Mouse (Mus musculus) left cerebral cortex, postnatal 4 days (tissue): ENCODE measurements around the gene Apof. TPM values are rescaled to one million over a fixed set of nuclear protein-coding genes. Genes with fewer than 3 reads are reported as not detected.
"Not testable (repeated sequence)": the region's sequence is repeated elsewhere in the genome, so short reads cannot be mapped to it uniquely, and the experiment has no call there.

Source experiments
- DNase-seq: peaks from one replicate; pipeline ENCODE4 v3.0.0-alpha.2; 2022
- intact Hi-C: fragments of 180-260 bp; cut with DNase I; formaldehyde crosslinking; loops from one replicate; pipeline ENCODE4 v1.15.1; 2025
- total RNA-seq, 2 experiments: library from RNA; stranded (reverse); gene quantifications; 2 replicates each; pipeline ENCODE4 v1.2.3; 2021

Apof gene
- total RNA-seq, 2 experiments from 2014 or later, result not detected

DNA sequence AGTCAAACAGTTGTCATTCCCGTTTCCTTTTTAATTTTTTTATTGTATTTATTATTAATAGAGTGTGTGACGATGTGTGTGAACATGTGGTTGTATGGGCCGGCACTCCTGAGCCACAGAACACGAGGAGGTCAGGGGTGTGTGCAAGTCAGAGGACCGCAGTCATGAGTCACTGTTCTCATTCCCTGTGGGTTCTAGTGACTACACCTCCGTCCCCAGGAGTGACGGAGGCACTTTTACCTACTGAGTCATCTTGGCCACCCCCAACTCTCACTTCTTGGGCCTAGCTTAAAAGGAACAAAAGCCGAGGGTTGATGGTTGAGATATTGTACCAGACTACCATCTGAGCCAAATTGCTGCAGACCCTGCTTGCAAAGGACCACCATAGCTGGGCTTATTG, 12.1 kb upstream of the Apof start:
- DNase-seq, result no peak
- intact Hi-C loops, result no loop called here

DNA sequence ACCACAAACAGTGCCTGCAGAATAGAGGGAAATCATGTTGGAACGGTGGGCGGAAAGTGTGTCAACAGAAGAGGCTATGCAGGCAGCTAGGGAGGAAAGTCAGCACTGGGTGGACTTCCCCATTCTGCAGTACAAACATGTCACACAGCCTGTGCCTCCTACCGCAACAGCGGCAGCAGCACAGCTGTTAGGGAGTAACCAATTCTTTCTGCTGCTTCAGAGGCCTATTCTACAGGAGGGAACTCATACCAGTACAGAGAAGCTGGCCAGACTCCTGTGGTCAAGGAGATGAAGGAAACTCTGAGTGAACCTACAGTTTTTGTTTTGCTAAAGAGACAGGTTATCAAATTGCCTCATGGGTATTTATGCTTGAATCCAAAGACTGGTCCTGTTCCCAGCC, 9.5 kb upstream of the Apof start:
- intact Hi-C loops, result no loop called here

DNA sequence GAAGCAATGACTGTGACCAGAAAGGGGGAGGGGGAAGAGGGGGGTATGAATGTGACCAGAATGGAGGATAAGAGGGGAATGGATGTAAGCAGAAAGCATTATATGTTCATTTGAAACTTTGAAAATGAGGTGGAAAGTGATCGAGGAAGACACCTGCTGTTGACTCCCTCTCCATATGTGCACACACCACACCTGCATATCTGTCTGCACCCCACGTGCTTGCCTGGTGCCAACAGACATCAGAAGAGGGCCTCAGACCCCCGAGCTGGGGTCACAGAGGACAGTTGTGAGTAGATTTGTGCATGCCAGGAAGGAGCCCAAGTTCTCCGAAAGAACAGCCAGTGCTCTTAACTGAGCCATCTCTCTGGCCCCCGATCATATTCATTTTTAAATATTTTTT, 8.5 kb upstream of the Apof start:
- intact Hi-C loops, result no loop called here
- DNase-seq, result no peak

More for the DNA sequence above, 9.5 kb upstream of the Apof start:
- DNase-seq, result no peak

DNA sequence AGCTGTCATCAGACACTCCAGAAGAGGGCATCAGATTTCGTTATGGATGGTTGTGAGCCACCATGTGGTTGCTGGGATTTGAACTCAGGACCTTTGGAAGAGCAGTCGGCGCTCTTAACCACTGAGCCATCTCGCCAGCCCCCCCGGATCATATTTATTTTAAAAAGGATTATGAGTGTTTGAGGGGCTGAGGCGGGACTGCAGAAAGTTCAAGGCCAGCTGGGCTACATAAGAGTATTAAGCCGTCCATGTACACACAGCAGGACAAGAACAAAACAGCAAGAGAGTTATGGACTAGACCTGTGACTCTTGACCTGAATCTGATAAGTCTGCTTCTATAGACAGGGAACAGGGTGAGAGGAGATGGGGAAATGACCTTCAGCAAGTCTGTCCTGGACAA, 8.1 kb upstream of the Apof start:
- intact Hi-C loops, DNase-seq: not testable (repeated sequence)

DNA sequence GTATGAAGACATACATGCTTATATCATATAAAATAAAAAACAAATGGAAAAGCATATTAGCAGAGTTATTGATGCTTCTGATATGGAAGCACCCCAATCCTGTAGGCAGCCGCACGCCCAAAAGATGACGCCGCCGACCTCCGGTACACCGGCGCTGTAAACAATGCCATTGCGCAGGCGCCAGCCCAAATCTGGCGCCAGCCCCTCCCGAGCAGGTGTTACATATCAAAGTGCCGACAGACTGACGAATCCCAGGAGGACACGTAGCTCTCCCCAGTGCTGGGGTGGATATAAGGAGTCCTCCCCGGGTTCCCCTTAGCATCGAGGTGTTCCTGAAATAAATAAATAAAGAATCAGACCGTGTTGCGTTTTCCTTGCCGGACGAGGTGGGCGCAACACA, 6.2 kb upstream of the Apof start:
- intact Hi-C loops, result no loop called here
- no peak for DNase-seq

DNA sequence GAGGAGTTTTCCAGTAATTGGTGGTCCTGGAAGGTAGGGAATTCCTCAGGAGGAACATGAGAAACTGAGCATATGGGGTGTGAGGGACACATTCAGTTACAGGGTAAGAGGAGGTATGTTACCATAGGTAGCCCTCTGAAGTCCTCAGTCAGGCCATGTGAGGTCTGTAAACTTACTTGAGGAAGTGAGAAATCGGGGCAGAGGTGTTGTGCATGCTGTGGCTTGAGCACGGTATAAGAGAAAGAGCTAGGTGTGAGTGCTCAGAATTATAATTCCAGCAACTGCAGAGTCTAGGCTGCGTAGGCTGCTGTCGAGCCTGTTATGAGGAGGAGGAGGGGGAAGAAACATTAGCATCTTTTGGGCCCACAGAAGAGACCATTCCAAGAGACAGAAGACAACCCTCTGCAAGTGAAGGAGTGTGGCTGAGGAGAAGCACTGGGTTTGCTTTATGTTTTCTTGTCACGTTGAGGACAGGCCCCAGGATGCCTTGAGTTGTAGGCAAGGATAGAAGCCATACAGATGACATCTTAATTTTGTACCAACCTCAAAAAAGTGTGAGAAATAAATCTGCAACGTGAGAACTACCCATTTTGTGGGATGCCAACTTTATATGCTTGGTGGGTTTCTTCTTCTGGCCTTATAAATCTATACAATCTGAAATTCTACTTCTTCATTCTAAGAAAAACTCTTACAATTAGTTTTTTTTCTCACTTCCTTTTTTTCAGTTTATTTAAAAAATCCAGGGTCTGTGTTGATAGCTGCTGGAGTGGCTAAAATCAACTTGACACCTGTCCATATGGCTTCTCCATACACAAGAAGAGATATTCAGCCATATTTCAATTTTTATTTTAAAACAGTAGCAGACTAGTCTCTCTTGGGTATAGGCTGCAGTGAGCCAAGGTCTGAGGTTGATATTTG, 4.8 kb upstream of the Apof start:
- intact Hi-C loops, result no loop called here
- no peak for DNase-seq

DNA sequence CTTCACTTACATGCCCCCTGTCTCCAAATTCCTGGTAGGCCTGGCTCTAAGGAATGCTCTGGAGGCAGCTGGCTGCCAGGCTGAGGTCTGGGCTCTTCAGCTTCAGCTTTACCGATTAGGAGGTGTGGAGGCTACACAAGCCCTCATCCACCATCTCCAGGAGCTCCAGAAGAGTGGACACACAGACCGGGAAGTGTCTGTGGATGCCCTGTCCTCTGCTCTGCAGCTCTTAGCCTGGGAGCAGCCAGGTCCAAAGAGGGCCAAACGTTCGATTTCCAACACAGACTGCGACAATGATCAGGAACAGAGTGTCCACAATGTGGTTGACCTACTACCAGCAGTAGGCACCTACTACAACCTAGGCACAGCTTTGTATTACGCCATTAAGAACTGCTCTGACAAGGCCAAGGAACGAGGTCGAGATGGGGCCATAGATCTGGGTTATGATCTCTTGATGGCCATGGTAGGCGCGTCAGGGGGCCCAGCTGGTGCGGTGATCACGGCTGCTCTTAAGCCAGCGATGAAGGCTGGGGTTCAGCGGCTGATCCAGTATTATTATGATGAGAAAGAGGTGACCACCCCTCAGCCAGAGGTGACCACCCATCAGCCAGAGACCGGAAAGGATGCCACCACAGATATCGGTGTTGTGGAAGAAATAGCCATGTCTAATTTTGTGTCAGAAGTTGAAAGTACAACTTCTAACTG, 887 bp downstream of the Apof start:
- intact Hi-C loops, result no loop called here
- no peak for DNase-seq

DNA sequence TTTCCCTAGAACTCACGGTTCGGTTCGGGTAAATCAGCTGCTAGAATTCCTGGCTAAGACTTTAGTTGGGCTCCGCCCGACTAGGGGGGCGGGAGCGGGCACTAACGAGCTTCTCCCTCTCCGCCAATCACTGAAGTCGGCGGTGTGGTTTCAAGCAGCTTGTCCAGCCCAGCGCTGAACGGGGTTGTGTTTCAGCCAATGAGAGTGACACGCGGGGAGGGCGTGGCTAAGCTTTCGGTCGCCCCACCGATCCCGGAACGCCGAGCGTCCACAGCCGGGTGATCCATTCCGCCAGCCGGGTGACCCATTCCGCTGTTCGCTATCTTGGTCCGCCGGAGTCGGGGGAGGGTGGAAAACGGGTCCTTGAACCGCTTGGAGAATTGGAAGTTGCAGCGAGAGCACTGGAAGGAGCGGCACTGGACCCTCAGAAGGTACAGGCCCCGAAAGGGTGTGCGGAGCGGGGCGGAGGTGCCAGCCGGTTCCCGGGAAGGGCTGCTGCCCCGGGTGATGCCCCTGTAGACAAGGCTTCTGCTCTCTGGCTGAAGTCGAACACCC, 1.9 kb downstream of the Apof start, which contains the start of gene Stat2:
Stat2 (plus strand) TSS at position 273 of the 555 bp plus-strand sequence.
- peak; percentile 97 for DNase-seq
- intact Hi-C loops, result no loop called here

DNA sequence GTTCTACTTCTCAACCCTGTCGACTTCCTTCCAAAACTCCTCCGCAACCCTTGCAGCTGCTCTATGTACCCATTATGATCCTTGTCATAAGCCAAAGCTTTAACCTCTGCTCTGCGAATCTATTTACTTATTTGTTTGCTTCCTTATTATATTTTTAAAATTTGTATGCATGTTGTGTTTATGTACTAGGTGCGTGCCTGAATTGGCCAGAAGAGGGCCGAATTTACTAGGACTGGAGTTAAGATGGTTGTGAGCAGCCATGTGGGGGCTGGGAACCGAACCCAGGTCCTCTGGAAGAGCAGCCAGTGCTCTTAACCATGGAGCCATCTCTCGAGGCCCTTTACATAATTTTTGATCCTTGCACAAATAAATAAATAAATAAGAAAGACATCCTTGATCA, 2.4 kb downstream of the Apof start:
- intact Hi-C loops, result no loop called here

DNA sequence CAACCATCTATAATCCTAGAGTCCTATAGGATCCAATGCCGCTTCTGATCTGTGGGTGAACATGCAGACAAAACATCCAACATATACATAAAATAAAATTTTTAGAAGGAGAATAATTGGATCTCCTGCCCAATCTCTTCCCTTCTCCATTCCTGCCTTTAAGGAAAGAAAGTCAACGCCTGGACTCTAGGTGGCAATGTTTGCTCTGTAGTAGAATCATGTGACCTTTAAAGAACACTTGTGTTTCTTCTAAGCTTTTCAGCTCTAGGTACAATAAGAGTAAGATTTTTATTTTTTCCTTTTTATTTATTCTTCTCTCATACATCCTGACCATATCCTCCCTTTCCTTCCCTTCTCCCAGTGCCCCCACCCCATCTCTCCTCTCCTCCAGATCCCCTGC, 3.4 kb downstream of the Apof start:
- intact Hi-C loops, result no loop called here
- no peak for DNase-seq

More for the DNA sequence above, 2.4 kb downstream of the Apof start:
- no peak for DNase-seq

DNA sequence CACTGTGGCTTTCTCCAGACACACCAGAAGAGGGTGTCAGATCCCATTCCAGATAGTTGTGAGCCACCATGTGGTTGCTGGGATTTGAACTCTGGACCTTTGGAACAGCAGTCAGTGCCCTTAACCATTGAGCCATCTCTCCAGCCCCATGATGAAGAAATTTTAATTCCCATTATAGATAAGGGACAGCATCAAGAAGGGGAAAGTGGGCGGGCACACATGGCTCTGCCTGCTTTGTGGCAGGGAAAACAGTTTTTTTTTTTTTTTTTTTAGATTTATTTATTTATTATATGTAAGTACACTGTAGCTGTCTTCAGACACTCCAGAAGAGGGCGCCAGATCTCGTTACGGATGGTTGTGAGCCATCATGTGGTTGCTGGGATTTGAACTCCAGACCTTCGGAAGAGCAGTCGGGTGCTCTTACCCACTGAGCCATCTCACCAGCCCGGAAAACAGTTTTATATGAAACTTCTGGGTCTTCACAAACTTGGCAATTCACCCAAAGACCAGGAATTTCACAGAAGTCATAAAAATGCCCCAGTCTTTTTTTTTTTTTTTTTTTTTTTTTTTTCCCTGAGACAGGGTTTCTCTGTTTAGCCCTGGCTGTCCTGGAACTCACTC, 4.5 kb downstream of the Apof start:
- DNase-seq, intact Hi-C loops: not testable (repeated sequence)

DNA sequence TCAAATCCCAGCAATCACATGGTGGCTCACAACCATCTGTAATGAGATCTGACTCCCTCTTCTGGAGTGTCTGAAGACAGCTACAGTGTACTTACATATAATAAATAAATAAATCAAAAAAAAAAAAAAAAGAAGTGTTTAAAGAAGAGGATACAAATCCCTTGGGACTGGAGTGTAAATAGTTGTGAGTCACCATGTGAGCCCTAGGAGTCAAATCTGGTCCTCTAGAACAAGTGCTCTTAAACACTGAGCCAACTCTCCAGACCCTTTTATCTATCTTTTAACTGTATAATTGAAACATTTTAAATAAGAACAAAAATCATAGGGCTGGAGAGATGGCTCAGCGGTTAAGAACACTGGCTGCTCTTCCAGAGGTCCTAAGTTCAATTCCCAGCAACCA, 6.9 kb downstream of the Apof start:
- DNase-seq, intact Hi-C loops: not testable (repeated sequence)

DNA sequence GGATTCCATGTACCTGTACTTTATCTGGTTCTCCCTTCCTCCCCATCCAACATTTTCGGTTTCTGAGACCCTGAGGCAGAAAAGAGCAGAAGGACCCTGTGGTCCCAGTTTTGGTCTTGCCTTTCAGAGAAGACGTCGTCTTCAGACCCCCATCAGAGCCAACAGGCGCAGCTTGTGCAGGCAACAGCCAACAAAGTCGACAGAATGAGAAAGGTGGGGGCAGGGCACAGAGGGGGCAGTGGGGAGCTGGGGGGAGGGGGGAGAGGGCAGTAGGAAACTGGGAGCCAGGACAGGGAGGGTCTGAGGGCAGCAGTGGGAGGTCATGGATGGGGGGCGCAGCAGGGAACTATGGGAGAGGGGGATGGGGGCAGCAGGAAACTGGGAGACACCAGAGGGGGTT, 9.7 kb downstream of the Apof start:
- intact Hi-C loops, result no loop called here
- DNase-seq, result no peak

DNA sequence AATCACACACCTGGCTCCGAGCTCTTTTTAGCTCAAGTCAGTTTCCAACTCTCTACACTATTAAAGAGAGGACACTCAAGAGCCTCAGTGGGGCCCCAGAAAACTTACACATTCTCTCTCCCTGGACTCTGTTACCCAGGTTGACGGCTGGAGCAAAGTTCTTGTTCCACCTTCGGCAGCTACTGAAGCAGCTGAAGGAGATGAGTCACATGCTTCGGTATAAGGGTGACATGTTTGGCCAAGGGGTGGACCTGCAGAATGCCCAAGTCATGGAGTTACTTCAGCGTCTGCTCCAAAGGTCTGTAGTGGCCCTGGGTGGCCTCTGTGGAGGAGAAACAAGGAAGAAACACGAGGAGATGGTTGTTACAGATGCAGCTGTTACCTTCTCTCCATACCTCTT, 12.5 kb downstream of the Apof start:
- DNase-seq, result no peak
- intact Hi-C loops, result loop anchor here (10.0 kb wide), 1 partner anchor 66 kb away; the partner anchor contains the start of gene Spryd4

DNA sequence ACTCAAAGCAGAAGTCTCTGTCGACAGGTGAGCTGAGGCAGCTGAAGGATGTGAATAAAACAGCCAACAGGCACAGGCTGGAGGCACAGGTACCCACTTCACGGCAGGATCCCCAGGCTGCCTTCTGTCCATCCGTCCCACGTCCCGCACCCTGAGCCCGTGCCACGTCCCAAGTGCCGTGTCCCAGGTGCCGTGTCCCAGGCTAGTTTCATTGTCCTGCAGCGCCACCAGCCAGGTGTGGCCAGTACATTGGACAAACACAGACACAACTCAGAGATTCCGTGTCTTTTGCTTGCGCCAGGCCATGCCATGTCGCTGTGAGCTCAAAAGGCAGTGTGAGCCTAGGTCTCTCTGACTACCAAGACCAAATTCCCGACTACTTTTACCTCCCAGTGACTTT, 13.2 kb downstream of the Apof start:
- no peak for DNase-seq
- intact Hi-C loops, result loop anchor here (10.0 kb wide), 1 partner anchor 67 kb away; the partner anchor contains the start of gene Spryd4

DNA sequence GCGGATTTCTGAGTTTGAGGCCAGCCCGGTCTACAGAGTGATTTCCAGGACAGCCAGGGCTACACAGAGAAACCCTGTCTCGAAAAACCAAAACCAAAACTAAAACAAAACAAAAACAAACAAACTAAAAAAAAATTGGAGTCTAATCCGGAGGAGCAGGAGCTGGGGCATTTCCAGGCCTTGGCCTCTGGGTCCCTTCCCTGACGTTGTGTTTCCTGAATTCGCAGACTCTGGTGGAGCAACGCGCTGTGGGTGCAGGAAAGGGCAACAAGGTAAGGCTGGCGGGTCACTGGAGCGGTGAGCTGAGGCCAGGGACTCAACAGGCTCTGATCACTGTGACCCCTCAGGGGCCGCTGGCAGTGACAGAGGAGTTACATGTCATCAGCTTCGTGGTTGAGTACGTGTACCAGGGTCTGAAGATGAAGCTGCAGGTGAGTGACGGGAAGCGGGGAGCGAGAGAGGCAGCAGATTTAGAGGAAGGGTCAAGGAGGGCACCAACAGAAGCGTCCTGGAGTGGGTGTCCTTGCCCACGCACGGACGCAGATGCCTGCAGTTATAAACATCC, 14.5 kb downstream of the Apof start:
- intact Hi-C loops, result loop anchor here (10.0 kb wide), 1 partner anchor 68 kb away; the partner anchor contains the start of gene Spryd4
- DNase-seq, result no peak

DNA sequence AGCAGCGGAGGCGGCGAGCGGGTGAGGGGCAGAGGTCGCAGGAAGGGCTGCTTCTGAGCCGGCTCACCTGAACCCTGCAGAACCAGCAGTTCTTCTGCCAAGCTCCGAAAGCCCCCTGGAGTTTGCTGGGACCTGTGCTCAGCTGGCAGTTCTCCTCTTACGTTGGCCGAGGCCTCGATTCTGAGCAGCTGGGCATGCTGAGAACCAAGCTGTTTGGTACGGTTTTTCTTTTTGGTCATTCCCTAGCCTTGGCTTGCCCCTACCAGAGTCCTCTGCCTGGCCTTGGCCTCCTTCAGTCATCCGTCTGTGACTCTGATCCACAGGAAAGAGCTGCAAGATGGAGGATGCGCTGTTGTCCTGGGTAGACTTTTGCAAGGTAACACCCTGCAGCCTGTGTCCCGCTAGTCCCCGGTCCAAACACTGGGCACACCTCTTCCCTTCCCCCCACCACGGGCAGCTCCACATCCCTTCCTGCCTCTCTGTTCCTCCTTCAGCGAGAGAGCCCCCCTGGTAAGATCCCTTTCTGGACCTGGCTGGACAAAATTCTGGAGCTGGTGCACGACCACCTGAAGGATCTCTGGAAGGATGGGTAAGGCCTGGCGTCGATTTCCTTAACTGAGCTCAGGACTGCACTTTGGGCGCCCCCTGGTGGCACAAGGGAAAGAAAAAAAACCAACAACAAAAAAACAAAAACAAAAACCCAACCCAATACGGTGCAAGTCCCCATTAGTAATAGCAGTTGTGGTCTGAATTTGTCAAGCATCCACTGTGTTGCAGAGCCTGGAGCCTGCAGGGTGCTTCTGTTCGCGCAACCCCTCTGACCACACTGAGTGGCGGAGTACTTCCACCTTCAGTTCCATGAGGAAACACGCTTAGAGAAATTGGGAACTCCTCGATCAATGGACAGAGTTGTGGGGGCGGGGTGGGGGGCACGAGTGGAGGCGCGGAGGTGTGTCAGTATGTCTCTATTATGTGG, 15.4 kb downstream of the Apof start:
- intact Hi-C loops, result loop anchor here (10.0 kb wide), 1 partner anchor 69 kb away; the partner anchor contains the start of gene Spryd4
- peak; percentile 85 for DNase-seq

DNA sequence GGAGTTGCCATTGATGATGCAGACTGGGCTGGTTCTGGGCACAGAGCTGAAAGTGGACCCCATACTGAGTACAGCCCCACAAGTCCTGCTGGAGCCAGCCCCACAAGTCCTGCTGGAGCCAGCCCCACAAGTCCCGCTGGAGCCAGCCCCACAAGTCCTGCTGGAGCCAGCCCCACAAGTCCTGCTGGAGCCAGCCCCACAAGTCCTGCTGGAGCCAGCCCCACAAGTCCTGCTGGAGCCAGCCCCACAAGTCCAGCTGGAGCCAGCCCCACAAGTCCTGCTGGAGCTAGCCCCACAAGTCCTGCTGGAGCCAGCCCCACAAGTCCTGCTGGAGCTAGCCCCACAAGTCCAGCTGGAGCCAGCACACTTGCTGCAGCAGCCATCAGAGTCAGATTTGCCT, 22.1 kb downstream of the Apof start:
- intact Hi-C loops, result not testable (repeated sequence)
- peak; percentile 65 for DNase-seq

DNA sequence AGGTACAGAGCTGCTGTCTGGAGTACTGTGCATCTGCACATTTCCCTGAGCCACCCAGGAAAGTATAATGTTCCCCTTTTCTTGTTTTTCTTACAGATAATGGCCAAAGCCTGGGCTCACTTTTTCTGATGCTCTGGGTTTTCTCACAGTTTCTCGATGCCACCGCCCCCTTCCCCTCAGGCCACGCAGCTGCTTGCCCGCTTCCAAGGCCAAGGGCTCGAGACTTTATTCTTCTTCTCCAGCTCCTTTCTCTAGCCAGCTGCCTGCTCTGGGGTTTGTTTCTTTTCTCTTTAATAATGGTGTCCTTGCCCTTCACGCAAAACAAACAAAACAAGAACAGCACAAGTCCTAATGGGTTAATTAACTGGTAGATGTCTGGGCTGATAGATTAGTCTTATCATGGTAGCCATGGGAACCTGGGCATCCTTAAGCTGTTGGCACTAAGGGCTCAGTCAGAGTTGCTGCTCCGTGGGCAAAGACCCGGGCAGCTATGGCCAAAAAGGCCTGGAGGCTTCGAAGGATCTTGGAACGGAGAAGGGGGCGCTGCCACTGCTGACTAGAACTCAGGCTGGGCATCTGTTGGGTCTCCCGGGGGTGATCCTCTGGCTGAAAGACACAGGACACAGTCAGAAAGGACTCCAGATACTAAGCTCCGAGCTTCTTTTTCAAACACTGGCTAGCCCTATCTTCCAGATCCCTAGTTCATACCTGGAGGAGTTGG, 28.1 kb downstream of the Apof start:
- DNase-seq, result peak; percentile 44
- intact Hi-C loops, result no loop called here
